Mouse (Mus musculus): ENCODE results near the gene H2afv. TPM values are rescaled to one million over a fixed set of nuclear protein-coding genes. Genes with fewer than 3 reads are reported as not detected.
"Not testable (repeated sequence)": the region's sequence is repeated elsewhere in the genome, so short reads cannot be mapped to it uniquely, and the experiment has no call there.

Gene H2afv
- polyA plus RNA-seq, 1 experiment from 2014 or later = 1,015 TPM

- no peaks in the 10 kb centered on the region for H3K9me3 ChIP-seq (ENCODE audit: control insufficient read depth, low read length)
- no peak for ATAC-seq (ENCODE audit: low FRiP score)
- peaks cover 36% of the 10 kb centered on the region for H3K4me1 ChIP-seq (ENCODE audit: control insufficient read depth, insufficient read depth, low read length)
- peak overlapping the region; percentile 80 for H3K4me3 ChIP-seq (ENCODE audit: low read depth, low read length)
- no peaks in the 10 kb centered on the region for H3K27me3 ChIP-seq (ENCODE audit: control insufficient read depth, insufficient read depth, low read length)
- H3K4me2 ChIP-seq = peak overlapping the region; percentile 77
- no peak overlapping the region for H3K27ac ChIP-seq (ENCODE audit: low read depth, low read length)
- peaks cover 4% of the 10 kb centered on the region; the same call in 1 of the 2 replicates for H3K36me3 ChIP-seq (ENCODE audit: control insufficient read depth, insufficient read depth, low read length)
- DNase-seq (ENCODE audit: low spot score, missing footprints) = peak; percentile 87
- 52% methylated on average over 6 of the region's 6 CpGs for WGBS
- peak overlapping the region; percentile 85 for H3K9ac ChIP-seq (ENCODE audit: low read length)
Observed at GRCm38 (mm10) chr11:6474381-6474780, 30.1 kb upstream of the H2afv start.

GRCm38 (mm10) chr11:6472076-6472475 lies 27.8 kb upstream of the H2afv start:
- H3K4me2 ChIP-seq = peak overlapping the region; percentile 58
- H3K9me3 ChIP-seq (ENCODE audit: control insufficient read depth, low read length) = no peaks in the 10 kb centered on the region
- peak overlapping the region; percentile 33; the same call in 1 of the 2 replicates for H3K9ac ChIP-seq (ENCODE audit: low read length)
- DNase-seq (ENCODE audit: low spot score, missing footprints) = no peak
- peaks cover 4% of the 10 kb centered on the region; the same call in 1 of the 2 replicates for H3K36me3 ChIP-seq (ENCODE audit: control insufficient read depth, insufficient read depth, low read length)
- no peak overlapping the region for H3K27ac ChIP-seq (ENCODE audit: low read depth, low read length)
- H3K4me1 ChIP-seq (ENCODE audit: control insufficient read depth, insufficient read depth, low read length) = peaks cover 36% of the 10 kb centered on the region
- no peak for ATAC-seq (ENCODE audit: low FRiP score)
- peak overlapping the region; percentile 27 for H3K4me3 ChIP-seq (ENCODE audit: low read depth, low read length)
- H3K27me3 ChIP-seq (ENCODE audit: control insufficient read depth, insufficient read depth, low read length) = no peaks in the 10 kb centered on the region

GRCm38 (mm10) chr11:6471493-6471892 lies 27.2 kb upstream of the H2afv start:
- no peaks in the 10 kb centered on the region for H3K9me3 ChIP-seq (ENCODE audit: control insufficient read depth, low read length)
- H3K4me1 ChIP-seq (ENCODE audit: control insufficient read depth, insufficient read depth, low read length) = peaks cover 36% of the 10 kb centered on the region
- peaks cover 4% of the 10 kb centered on the region; the same call in 1 of the 2 replicates for H3K36me3 ChIP-seq (ENCODE audit: control insufficient read depth, insufficient read depth, low read length)
- peak overlapping the region; percentile 27 for H3K4me3 ChIP-seq (ENCODE audit: low read depth, low read length)
- ATAC-seq (ENCODE audit: low FRiP score) (no peak), DNase-seq (ENCODE audit: low spot score, missing footprints) (no peak)
- 78% methylated on average over 1 of the region's 1 CpGs for WGBS
- H3K27ac ChIP-seq (ENCODE audit: low read depth, low read length) = no peak overlapping the region
- peak overlapping the region; percentile 44 for H3K9ac ChIP-seq (ENCODE audit: low read length)
- H3K4me2 ChIP-seq = peak overlapping the region; percentile 58
- H3K27me3 ChIP-seq (ENCODE audit: control insufficient read depth, insufficient read depth, low read length) = no peaks in the 10 kb centered on the region

GRCm38 (mm10) chr11:6471054-6471453 lies 26.8 kb upstream of the H2afv start:
- DNase-seq (ENCODE audit: low spot score, missing footprints) (no peak), ATAC-seq (ENCODE audit: low FRiP score) (no peak)
- Histone ChIP-seq H3K4me3 (ENCODE audit: low read depth, low read length) (peak overlapping the region; percentile 24), H3K9me3 (ENCODE audit: control insufficient read depth, low read length) (no peaks in the 10 kb centered on the region), H3K4me1 (ENCODE audit: control insufficient read depth, insufficient read depth, low read length) (peaks cover 36% of the 10 kb centered on the region), H3K36me3 (ENCODE audit: control insufficient read depth, insufficient read depth, low read length) (peaks cover 4% of the 10 kb centered on the region; the same call in 1 of the 2 replicates), H3K27me3 (ENCODE audit: control insufficient read depth, insufficient read depth, low read length) (no peaks in the 10 kb centered on the region), H3K4me2 (peak overlapping the region; percentile 58), H3K27ac (ENCODE audit: low read depth, low read length) (no peak overlapping the region), H3K9ac (ENCODE audit: low read length) (peak overlapping the region; percentile 28)
- WGBS = 87% methylated on average over 2 of the region's 2 CpGs

GRCm38 (mm10) chr11:6468541-6468940 lies 24.3 kb upstream of the H2afv start:
- WGBS = 88% methylated on average over 2 of the region's 2 CpGs
- Histone ChIP-seq H3K36me3 (ENCODE audit: control insufficient read depth, insufficient read depth, low read length) (peaks cover 4% of the 10 kb centered on the region; the same call in 1 of the 2 replicates), H3K9me3 (ENCODE audit: control insufficient read depth, low read length) (no peaks in the 10 kb centered on the region), H3K4me2 (no peak overlapping the region), H3K27me3 (ENCODE audit: control insufficient read depth, insufficient read depth, low read length) (no peaks in the 10 kb centered on the region), H3K4me3 (ENCODE audit: low read depth, low read length) (no peak overlapping the region), H3K9ac (ENCODE audit: low read length) (no peak overlapping the region), H3K27ac (ENCODE audit: low read depth, low read length) (no peak overlapping the region), H3K4me1 (ENCODE audit: control insufficient read depth, insufficient read depth, low read length) (peaks cover 26% of the 10 kb centered on the region)
- DNase-seq (ENCODE audit: low spot score, missing footprints) = no peak
- no peak for ATAC-seq (ENCODE audit: low FRiP score)

GRCm38 (mm10) chr11:6465122-6465521 lies 20.9 kb upstream of the H2afv start:
- 37% methylated on average over 4 of the region's 4 CpGs for WGBS

GRCm38 (mm10) chr11:6463159-6463837 lies 19.1 kb upstream of the H2afv start:
- Histone ChIP-seq H3K9me3 (ENCODE audit: control insufficient read depth, low read length) (no peaks in the 10 kb centered on the region), H3K4me1 (ENCODE audit: control insufficient read depth, insufficient read depth, low read length) (no peaks in the 10 kb centered on the region), H3K27ac (ENCODE audit: low read depth, low read length) (no peak overlapping the region), H3K4me2 (no peak overlapping the region), H3K36me3 (ENCODE audit: control insufficient read depth, insufficient read depth, low read length) (no peaks in the 10 kb centered on the region), H3K4me3 (ENCODE audit: low read depth, low read length) (no peak overlapping the region), H3K9ac (ENCODE audit: low read length) (no peak overlapping the region), H3K27me3 (ENCODE audit: control insufficient read depth, insufficient read depth, low read length) (no peaks in the 10 kb centered on the region)
- ATAC-seq (ENCODE audit: low FRiP score) (no peak), DNase-seq (ENCODE audit: low spot score, missing footprints) (no peak)
- 89% methylated on average over 6 of the region's 6 CpGs for WGBS

More at GRCm38 (mm10) chr11:6465122-6465521, 20.9 kb upstream of the H2afv start:
- no peaks in the 10 kb centered on the region for H3K27me3 ChIP-seq (ENCODE audit: control insufficient read depth, insufficient read depth, low read length)
- no peaks in the 10 kb centered on the region for H3K9me3 ChIP-seq (ENCODE audit: control insufficient read depth, low read length)
- no peak overlapping the region for H3K27ac ChIP-seq (ENCODE audit: low read depth, low read length)
- no peaks in the 10 kb centered on the region for H3K36me3 ChIP-seq (ENCODE audit: control insufficient read depth, insufficient read depth, low read length)
- DNase-seq (ENCODE audit: low spot score, missing footprints) = peak; percentile 97
- no peak overlapping the region for H3K4me3 ChIP-seq (ENCODE audit: low read depth, low read length)
- ATAC-seq (ENCODE audit: low FRiP score) = peak; percentile 65
- H3K9ac ChIP-seq (ENCODE audit: low read length) = no peak overlapping the region
- H3K4me2 ChIP-seq = no peak overlapping the region
- peaks cover 4% of the 10 kb centered on the region; the same call in 1 of the 2 replicates for H3K4me1 ChIP-seq (ENCODE audit: control insufficient read depth, insufficient read depth, low read length)

GRCm38 (mm10) chr11:6456083-6456482 lies 11.8 kb upstream of the H2afv start:
- Histone ChIP-seq H3K27ac (ENCODE audit: low read depth, low read length) (no peak overlapping the region), H3K36me3 (ENCODE audit: control insufficient read depth, insufficient read depth, low read length) (no peaks in the 10 kb centered on the region), H3K4me1 (ENCODE audit: control insufficient read depth, insufficient read depth, low read length) (no peaks in the 10 kb centered on the region), H3K4me3 (ENCODE audit: low read depth, low read length) (no peak overlapping the region), H3K9me3 (ENCODE audit: control insufficient read depth, low read length) (no peaks in the 10 kb centered on the region), H3K4me2 (no peak overlapping the region), H3K9ac (ENCODE audit: low read length) (no peak overlapping the region), H3K27me3 (ENCODE audit: control insufficient read depth, insufficient read depth, low read length) (no peaks in the 10 kb centered on the region)
- DNase-seq (ENCODE audit: low spot score, missing footprints) (no peak), ATAC-seq (ENCODE audit: low FRiP score) (no peak)
- 84% methylated on average over 6 of the region's 6 CpGs for WGBS

GRCm38 (mm10) chr11:6448155-6448554 lies 3.9 kb upstream of the H2afv start:
- not testable (repeated sequence) for H3K36me3 ChIP-seq (ENCODE audit: control insufficient read depth, insufficient read depth, low read length); H3K27me3 ChIP-seq (ENCODE audit: control insufficient read depth, insufficient read depth, low read length); H3K9me3 ChIP-seq (ENCODE audit: control insufficient read depth, low read length); H3K4me1 ChIP-seq (ENCODE audit: control insufficient read depth, insufficient read depth, low read length); H3K4me2 ChIP-seq; H3K4me3 ChIP-seq (ENCODE audit: low read depth, low read length); H3K9ac ChIP-seq (ENCODE audit: low read length); DNase-seq (ENCODE audit: low spot score, missing footprints); ATAC-seq (ENCODE audit: low FRiP score); H3K27ac ChIP-seq (ENCODE audit: low read depth, low read length)
- WGBS = 94% methylated on average over 5 of the region's 5 CpGs

Measured in midbrain, embryonic 11.5 days (tissue).